Mouse (Mus musculus) heart, embryonic 14.5 days (tissue): ENCODE data around the gene Zfp931. TPM values are rescaled to one million over a fixed set of nuclear protein-coding genes. Genes with fewer than 3 reads are reported as not detected.
"Not testable (repeated sequence)": the region's sequence is repeated elsewhere in the genome, so short reads cannot be mapped to it uniquely, and the experiment has no call there.

Experiments
- ATAC-seq: fragments of 200-750 bp; cut with Nextera tagmentation; 2 replicates; pipeline ENCODE4 v1.8.0; 2017; ENCODE audit warnings: low read depth, moderate TSS enrichment; ENCODE audit not compliant: insufficient number of reproducible peaks, insufficient read depth, low FRiP score
- H3K27ac ChIP-seq, 2 experiments: fragments of 200-500 bp in 1 of 2; fragments of 300-500 bp in 1 of 2; sonication (generic) in 1 of 2; replicated peaks in 1 of 2; 2 replicates each; pipeline ENCODE4 v1.5.1; 2012 to 2014; ENCODE audit warnings: low read depth in 2 of 2, low read length in 2 of 2, control low read depth in 1 of 2, mild to moderate bottlenecking in 1 of 2, mixed read lengths in 1 of 2; ENCODE audit not compliant: control insufficient read depth in 1 of 2, insufficient read depth in 1 of 2
- H3K27me3 ChIP-seq: fragments of 300-500 bp; sonication (generic); 2 replicates; pipeline ENCODE4 v1.6.1; 2014; ENCODE audit warnings: mild to moderate bottlenecking, low read length, control low read depth; ENCODE audit not compliant: control insufficient read depth, insufficient read depth
- H3K36me3 ChIP-seq: fragments of 300-500 bp; sonication (generic); 2 replicates; pipeline ENCODE4 v1.6.1; 2014; ENCODE audit warnings: mild to moderate bottlenecking, control low read depth, low read length, mixed read lengths; ENCODE audit not compliant: control insufficient read depth, insufficient read depth
- H3K4me1 ChIP-seq, 2 experiments: fragments of 200-500 bp in 1 of 2; fragments of 300-500 bp in 1 of 2; sonication (generic) in 1 of 2; 2 replicates each; pipeline ENCODE4 v1.6.1; 2012 to 2014; ENCODE audit warnings: low read length in 2 of 2, control low read depth in 1 of 2, mixed read lengths in 1 of 2; ENCODE audit not compliant: control insufficient read depth in 2 of 2, insufficient read depth in 2 of 2
- H3K4me2 ChIP-seq: fragments of 300-500 bp; sonication (generic); 2 replicates; pipeline ENCODE4 v1.6.1; 2014; ENCODE audit warnings: mild to moderate bottlenecking, low read length
- H3K4me3 ChIP-seq, 2 experiments: fragments of 200-500 bp in 1 of 2; fragments of 300-500 bp in 1 of 2; sonication (generic) in 1 of 2; 2 replicates each; pipeline ENCODE4 v1.5.1; 2012 to 2014; ENCODE audit warnings: low read length in 2 of 2, mild to moderate bottlenecking in 2 of 2, control low read depth in 1 of 2, low read depth in 1 of 2, moderate library complexity in 1 of 2; ENCODE audit not compliant: control insufficient read depth in 1 of 2, insufficient read depth in 1 of 2
- H3K9ac ChIP-seq: fragments of 300-500 bp; sonication (generic); 2 replicates; pipeline ENCODE4 v1.6.1; 2014; ENCODE audit warnings: mild to moderate bottlenecking, low read length
- H3K9me3 ChIP-seq: fragments of 300-500 bp; sonication (generic); 2 replicates; pipeline ENCODE4 v1.6.1; 2016; ENCODE audit warnings: low read length, control low read depth; ENCODE audit not compliant: control insufficient read depth
- WGBS: fragments of 180-500 bp; shearing (Covaris S2); extraction: QIAGEN DNeasy Blood & Tissue Kit; methylation state at CpG from one replicate; pipeline ENCODE4 v1.1.7; 2014; 5-methylcytosine and 5-hydroxymethylcytosine counted together
- polyA plus RNA-seq: library from polyadenylated mRNA; unstranded; fragments of >200 nt; fragmentation: Nextera tagmentation; extraction: Ambion mirVana; gene quantifications from 2 replicates; pipeline ENCODE4 v1.2.1, GENCODE M21; 2014

The Zfp931 gene
- polyA plus RNA-seq, 1 experiment from 2014 or later, result 16.2 TPM

- no peaks in the 10 kb centered on the region for H3K27me3 ChIP-seq
- no peak overlapping the region for H3K4me3 ChIP-seq
- H3K4me2 ChIP-seq, result no peak overlapping the region
- H3K27ac ChIP-seq, result no peak overlapping the region
- 20% methylated on average over 1 of the region's 1 CpGs for WGBS
- H3K9me3 ChIP-seq, result no peaks in the 10 kb centered on the region
- no peak for ATAC-seq
- H3K36me3 ChIP-seq, result no peaks in the 10 kb centered on the region; the same call in 1 of the 2 replicates
- H3K9ac ChIP-seq, result no peak overlapping the region
- H3K4me1 ChIP-seq, result no peaks in the 10 kb centered on the region
These were observed 20.1 kb downstream of the Zfp931 start for GRCm38 (mm10) chr2:178058195-178058594.

- not testable (repeated sequence) for ATAC-seq, H3K27ac ChIP-seq, H3K27me3 ChIP-seq, H3K36me3 ChIP-seq, H3K9me3 ChIP-seq, H3K4me3 ChIP-seq, H3K4me2 ChIP-seq, H3K4me1 ChIP-seq, H3K9ac ChIP-seq
- 86% methylated on average over 2 of the region's 3 CpGs for WGBS
These were observed 50.7 kb downstream of the Zfp931 start for GRCm38 (mm10) chr2:178027601-178028000.

DNA sequence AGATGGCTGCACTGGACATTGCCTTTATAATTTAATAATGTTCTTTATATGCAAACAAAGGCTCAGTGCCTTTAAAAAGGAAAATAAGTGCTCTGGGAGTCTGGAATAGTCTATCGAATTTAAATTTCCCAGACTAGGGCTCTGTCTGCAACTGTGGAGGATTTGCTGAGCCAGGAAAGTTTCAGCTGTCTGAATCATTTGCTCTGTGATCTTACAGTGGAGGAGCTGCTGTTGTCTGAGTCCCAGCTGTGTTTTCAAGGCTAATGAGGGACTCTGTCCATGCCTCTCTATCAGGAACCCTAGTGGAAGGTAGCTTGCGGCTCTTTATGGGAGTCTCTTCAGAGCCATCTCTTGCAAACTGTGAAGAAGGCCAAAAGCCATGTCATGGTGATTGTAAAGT, 54.4 kb downstream of the Zfp931 start:
- H3K9ac ChIP-seq, result peak overlapping the region; percentile 72
- 14% methylated on average over 2 of the region's 2 CpGs for WGBS
- H3K4me3 ChIP-seq, result peak overlapping the region; percentile 59 to 89
- H3K4me2 ChIP-seq, result peak overlapping the region; percentile 61
- H3K27ac ChIP-seq, result 0 out of 4 replicates have a peak overlapping the region, but pooled peaks of 1 of the 2 experiments have one; percentile 44
- not testable (repeated sequence) for ATAC-seq, H3K9me3 ChIP-seq, H3K27me3 ChIP-seq, H3K4me1 ChIP-seq, H3K36me3 ChIP-seq

DNA sequence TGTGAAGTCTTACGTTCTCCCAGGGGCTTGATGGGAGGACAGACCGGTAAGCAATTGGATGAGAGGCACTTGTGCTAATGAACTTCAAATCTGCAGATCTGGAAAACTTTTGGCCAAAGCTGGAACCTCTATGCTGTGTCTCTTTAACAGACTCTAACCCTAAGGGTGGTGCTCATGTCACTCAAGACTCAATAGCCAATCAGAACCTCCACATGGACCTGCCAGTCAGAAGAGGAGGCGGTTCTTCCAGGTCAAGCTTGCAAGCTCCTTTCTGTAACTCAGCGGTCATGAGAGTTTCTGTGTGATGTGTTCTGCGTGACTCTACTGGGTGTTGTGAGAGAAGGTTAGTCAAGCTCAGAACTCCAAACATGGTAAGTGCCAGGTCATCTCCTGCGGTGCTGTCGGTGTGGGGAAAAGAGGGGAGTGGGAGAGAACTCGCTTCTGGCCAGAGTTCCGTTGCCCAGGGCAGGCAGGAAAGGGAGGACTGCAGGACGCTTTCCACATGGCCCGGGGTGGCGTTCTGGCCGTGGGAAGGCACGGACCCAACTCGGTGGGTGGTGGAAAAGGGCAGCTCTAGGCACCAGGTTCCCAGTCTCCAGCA, 55.2 kb downstream of the Zfp931 start, which contains the start of gene Zfp971:
TSS of gene Zfp971 (plus strand) at position 274 of the 601 bp plus-strand sequence.
- not testable (repeated sequence) for H3K27me3 ChIP-seq, H3K4me1 ChIP-seq, ATAC-seq, H3K36me3 ChIP-seq, H3K9me3 ChIP-seq
- H3K4me3 ChIP-seq, result peak within 1 kb of the TSS; percentile 59 to 89
- 3% methylated on average over 12 of the region's 15 CpGs for WGBS
- H3K9ac ChIP-seq, result peak within 1 kb of the TSS; percentile 72
- H3K27ac ChIP-seq, result peak within 1 kb of the TSS; percentile 44 to 59; a peak in 2 of 4 replicates
- peak within 1 kb of the TSS; percentile 61 for H3K4me2 ChIP-seq

DNA sequence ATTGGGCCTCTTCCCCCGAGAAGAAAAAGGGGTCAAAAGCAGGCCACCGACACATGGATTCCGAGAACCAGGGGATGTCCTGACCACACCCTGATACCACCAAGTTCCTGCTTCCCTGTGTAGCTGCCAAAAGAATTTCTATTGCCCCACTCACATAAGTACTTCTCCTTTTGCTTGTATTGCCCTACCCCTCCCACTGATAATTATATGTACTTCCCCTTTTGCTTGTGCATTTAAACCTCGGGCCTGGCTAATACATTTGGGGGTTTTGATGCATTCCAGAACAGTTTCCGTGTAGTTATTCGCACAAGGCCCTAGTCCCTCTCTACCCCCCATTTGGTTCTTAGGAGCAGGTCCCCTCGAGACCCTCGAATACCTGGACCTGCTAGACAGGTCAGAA, 57.5 kb downstream of the Zfp931 start:
- not testable (repeated sequence) for H3K27ac ChIP-seq, H3K9ac ChIP-seq, H3K4me1 ChIP-seq, H3K9me3 ChIP-seq, ATAC-seq, H3K4me2 ChIP-seq, H3K27me3 ChIP-seq, H3K4me3 ChIP-seq, H3K36me3 ChIP-seq
- WGBS, result 71% methylated on average over 8 of the region's 8 CpGs

- WGBS, result 64% methylated on average over 3 of the region's 3 CpGs
- H3K4me2 ChIP-seq, H3K36me3 ChIP-seq, H3K4me1 ChIP-seq, ATAC-seq, H3K9ac ChIP-seq, H3K27me3 ChIP-seq, H3K27ac ChIP-seq, H3K4me3 ChIP-seq, H3K9me3 ChIP-seq: not testable (repeated sequence)
These were observed 58.8 kb downstream of the Zfp931 start for GRCm38 (mm10) chr2:178019486-178019885.

Other genes with a start within 250 kb of the Zfp931 start
- gene Gm14325, start 238.1 kb downstream of the Zfp931 start, polyA plus RNA-seq, result 29.4 and 46.1 TPM in 2 replicates
- gene Gm14327, start 181.4 kb downstream of the Zfp931 start, polyA plus RNA-seq, result 3.6 and 6.0 TPM in 2 replicates
- not detected in 2 replicates for gene Zfp972, start 152.9 kb downstream of the Zfp931 start, polyA plus RNA-seq
- gene Gm14326, start 121.2 kb downstream of the Zfp931 start, polyA plus RNA-seq, result 27.9 TPM in 2 replicates
- 17.2 and 19.2 TPM in 2 replicates for gene Zfp971, start 55.2 kb downstream of the Zfp931 start, polyA plus RNA-seq
- 7.7 and 11.1 TPM in 2 replicates for gene Phactr3, start 40.5 kb upstream of the Zfp931 start, polyA plus RNA-seq